Mouse (Mus musculus): ENCODE data around the gene Zfp78. TPM values are rescaled to one million over a fixed set of nuclear protein-coding genes. Genes with fewer than 3 reads are reported as not detected.
A peak's percentile ranks its signal among the peaks of the same experiment; 100 is the strongest.

Gene Zfp78
- polyA plus RNA-seq, 1 experiment = 2.5 TPM

DNA sequence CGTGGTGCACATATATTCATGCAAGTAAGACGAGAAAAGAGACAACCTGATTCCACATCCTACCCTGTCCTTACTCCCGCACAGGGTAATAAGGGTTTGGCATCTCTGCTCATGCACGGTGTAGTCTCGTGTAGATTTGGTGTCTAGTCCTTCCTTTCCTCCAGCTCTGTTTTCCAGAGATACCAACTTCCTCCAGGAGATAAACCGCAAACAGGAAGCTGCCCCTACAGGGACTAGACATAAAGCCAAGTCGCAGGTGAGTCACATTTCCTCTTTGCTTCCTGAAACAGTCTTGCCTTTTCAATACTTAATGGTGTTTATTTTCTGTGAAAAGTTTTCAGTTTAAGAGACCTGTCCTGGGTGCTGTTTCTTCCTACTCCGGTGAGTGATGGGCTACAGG is 20.9 kb downstream of the Zfp78 start:
- no peak overlapping the region for H3K27ac ChIP-seq (ENCODE audit: insufficient read depth, low read depth, low read length)
- peaks cover 14% of the 10 kb centered on the region for H3K4me1 ChIP-seq (ENCODE audit: control insufficient read depth, insufficient read depth, low read length)
- H3K4me3 ChIP-seq (ENCODE audit: insufficient read depth, low read length) = peak overlapping the region; percentile 70
- no peak for TF ChIP-seq POLR2A (IDR thresholded peaks at IDR 0.05; ENCODE audit: borderline replicate concordance, low read depth, low read length)
- no peak for TF ChIP-seq CTCF (IDR thresholded peaks at IDR 0.05; ENCODE audit: low read depth, low read length)

DNA sequence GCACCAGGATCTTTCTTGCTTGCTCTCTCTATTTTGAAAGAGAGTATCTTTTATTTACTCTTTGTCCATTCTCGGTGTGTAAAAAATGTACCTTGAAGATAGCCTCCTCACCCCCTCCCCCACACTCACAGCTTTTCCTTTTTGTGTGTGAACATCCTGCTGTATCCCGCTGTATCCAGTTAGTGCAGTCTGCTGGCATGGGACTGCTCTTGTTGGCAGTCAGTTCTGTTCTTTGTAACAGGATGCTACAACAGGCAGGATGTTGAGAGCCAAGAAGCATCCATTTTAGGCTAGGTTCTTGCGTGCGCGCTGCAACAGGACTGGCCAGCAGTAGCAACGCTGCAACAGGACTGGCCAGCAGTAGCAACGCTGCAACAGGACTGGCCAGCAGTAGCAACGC is 23.9 kb downstream of the Zfp78 start:
- H3K4me3 ChIP-seq (ENCODE audit: insufficient read depth, low read length) = no peak overlapping the region
- H3K4me1 ChIP-seq (ENCODE audit: control insufficient read depth, insufficient read depth, low read length) = peaks cover 14% of the 10 kb centered on the region
- H3K27ac ChIP-seq (ENCODE audit: insufficient read depth, low read depth, low read length) = no peak overlapping the region
- TF ChIP-seq POLR2A (IDR thresholded peaks at IDR 0.05; ENCODE audit: borderline replicate concordance, low read depth, low read length) (no peak), CTCF (IDR thresholded peaks at IDR 0.05; ENCODE audit: low read depth, low read length) (no peak)

DNA sequence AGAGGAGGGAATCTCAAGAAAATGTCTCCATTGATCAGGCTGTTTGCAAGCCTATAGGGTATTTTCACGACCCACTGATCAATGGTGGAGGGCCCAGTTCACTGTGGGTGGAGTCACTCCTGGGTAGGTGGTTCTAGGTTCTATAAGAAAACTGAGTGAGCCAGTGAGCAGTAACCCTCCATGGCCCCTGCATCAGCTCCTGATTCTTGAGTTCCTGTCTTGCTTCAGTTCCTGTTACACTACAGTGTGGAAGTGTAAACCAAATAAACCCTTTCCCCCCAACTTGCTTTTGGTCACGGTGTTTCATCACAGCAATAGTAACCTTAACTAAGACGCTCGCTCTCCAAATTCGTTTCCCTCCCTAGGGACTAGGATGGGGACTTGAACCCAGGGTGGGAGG is 25.9 kb downstream of the Zfp78 start:
- no peak overlapping the region for H3K27ac ChIP-seq (ENCODE audit: insufficient read depth, low read depth, low read length)
- no peak overlapping the region for H3K4me3 ChIP-seq (ENCODE audit: insufficient read depth, low read length)
- no peak for TF ChIP-seq CTCF (IDR thresholded peaks at IDR 0.05; ENCODE audit: low read depth, low read length)
- TF ChIP-seq POLR2A (IDR thresholded peaks at IDR 0.05; ENCODE audit: borderline replicate concordance, low read depth, low read length) = no peak
- peaks cover 3% of the 10 kb centered on the region for H3K4me1 ChIP-seq (ENCODE audit: control insufficient read depth, insufficient read depth, low read length)

DNA sequence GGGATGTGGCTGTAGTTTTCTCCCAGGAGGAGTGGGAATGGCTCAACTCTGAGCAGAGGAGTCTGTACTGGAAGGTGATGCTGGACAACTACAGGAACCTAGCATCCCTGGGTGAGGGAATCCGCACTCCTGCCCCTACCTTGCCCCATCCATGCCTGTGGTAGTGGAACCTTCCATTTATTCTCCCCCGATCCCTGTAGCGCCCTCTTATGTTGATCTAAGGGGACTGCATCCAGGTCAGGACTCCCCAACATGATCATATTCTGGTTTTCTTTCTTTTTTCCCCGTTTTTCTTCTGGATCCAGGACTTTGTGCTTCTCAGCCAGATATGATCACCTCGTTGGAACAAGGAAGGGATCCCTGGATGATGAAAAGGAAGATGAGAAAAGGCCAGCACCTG is 26.4 kb downstream of the Zfp78 start:
- H3K4me3 ChIP-seq (ENCODE audit: insufficient read depth, low read length) = no peak overlapping the region

DNA sequence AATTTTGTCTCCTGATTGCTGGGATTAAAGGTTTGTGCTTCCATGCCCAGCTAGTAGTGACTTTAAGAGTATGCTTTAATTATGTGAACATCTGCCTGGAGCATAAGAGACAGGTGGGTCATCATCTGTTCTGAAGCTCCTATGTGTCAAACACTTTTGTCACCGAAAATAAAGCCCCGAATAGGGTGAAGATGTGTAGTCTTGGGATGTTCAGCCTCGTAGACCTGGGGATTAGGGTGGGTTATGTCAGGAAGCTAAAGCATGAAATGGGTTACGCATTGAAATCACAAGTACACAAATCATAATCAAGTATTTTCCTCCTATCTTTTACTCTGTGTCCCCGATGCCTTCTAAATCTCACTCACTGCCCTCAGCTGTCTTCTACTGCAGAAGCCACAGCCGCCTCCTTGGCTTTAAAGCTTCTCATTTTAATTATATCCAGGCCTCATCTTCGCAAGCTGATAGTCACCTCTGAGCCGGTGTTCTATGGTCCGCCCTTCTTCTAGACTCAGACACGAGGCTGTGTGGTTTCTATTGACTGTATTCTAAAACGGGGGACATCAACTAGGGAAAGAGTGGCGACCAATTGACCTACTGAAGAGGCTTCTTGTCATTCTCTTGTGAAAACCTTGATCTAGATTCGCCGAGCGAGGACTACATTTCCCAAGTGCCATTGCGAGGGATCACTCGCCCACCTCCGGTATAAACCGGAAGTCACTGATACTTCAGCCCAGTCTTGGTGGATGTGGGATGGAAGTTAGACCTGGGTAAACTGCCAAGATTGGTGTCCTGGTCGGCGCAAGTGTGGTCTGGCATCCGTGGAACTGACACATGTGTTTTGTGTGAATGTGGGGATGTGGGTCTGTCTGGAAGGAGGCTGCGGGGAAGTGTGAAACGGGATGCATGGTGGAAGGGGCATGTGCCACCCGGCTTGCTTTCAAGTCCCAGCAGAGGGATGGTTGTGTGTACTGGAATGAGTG is 35.2 kb downstream of the Zfp78 start, which contains the start of gene Smim17:
Gene Smim17, plus strand, starts transcription at position 720 of the 980 bp plus-strand sequence.
- H3K27ac ChIP-seq (ENCODE audit: insufficient read depth, low read depth, low read length) = no peak within 1 kb of the TSS
- H3K4me1 ChIP-seq (ENCODE audit: control insufficient read depth, insufficient read depth, low read length) = peaks cover 3% of the 10 kb centered on the region; the same call in 1 of the 2 replicates
- TF ChIP-seq POLR2A (IDR thresholded peaks at IDR 0.05; ENCODE audit: borderline replicate concordance, low read depth, low read length) (no peak), CTCF (IDR thresholded peaks at IDR 0.05; ENCODE audit: low read depth, low read length) (no peak)
- H3K4me3 ChIP-seq (ENCODE audit: insufficient read depth, low read length) = peak within 1 kb of the TSS; percentile 70

More for the DNA sequence above, 26.4 kb downstream of the Zfp78 start:
- no peaks in the 10 kb centered on the region; the same call in 1 of the 2 replicates for H3K4me1 ChIP-seq (ENCODE audit: control insufficient read depth, insufficient read depth, low read length)
- no peak overlapping the region for H3K27ac ChIP-seq (ENCODE audit: insufficient read depth, low read depth, low read length)
- TF ChIP-seq CTCF (IDR thresholded peaks at IDR 0.05; ENCODE audit: low read depth, low read length) (no peak), POLR2A (IDR thresholded peaks at IDR 0.05; ENCODE audit: borderline replicate concordance, low read depth, low read length) (no peak)

DNA sequence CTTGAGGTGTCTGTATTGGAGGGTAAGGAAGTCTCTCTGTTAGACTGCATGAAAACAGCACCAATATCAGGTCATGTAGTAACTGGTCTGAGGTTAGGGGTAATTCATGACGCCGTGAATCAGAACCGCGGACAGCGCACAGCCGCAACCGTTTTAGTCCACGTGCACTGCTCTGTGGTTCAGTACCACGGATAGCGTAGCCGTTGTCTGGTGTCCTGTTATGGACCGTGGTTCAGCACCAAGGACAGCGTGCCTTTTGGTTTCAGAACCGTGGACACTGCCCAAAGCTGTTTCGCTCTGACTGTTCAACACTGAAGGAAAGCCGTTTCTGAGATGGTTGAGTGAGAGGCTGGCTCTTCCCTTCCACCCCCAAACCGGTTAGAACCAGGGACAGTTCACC is 47.0 kb downstream of the Zfp78 start, which contains the start of gene Gm20715:
Gene Gm20715, plus strand, starts transcription at position 235 of the 400 bp plus-strand sequence.
- TF ChIP-seq POLR2A (IDR thresholded peaks at IDR 0.05; ENCODE audit: borderline replicate concordance, low read depth, low read length) (no peak), CTCF (IDR thresholded peaks at IDR 0.05; ENCODE audit: low read depth, low read length) (no peak)
- Histone ChIP-seq H3K27ac (ENCODE audit: insufficient read depth, low read depth, low read length) (no peak within 1 kb of the TSS), H3K4me1 (ENCODE audit: control insufficient read depth, insufficient read depth, low read length) (no peaks in the 10 kb centered on the region), H3K4me3 (ENCODE audit: insufficient read depth, low read length) (no peak within 1 kb of the TSS)

DNA sequence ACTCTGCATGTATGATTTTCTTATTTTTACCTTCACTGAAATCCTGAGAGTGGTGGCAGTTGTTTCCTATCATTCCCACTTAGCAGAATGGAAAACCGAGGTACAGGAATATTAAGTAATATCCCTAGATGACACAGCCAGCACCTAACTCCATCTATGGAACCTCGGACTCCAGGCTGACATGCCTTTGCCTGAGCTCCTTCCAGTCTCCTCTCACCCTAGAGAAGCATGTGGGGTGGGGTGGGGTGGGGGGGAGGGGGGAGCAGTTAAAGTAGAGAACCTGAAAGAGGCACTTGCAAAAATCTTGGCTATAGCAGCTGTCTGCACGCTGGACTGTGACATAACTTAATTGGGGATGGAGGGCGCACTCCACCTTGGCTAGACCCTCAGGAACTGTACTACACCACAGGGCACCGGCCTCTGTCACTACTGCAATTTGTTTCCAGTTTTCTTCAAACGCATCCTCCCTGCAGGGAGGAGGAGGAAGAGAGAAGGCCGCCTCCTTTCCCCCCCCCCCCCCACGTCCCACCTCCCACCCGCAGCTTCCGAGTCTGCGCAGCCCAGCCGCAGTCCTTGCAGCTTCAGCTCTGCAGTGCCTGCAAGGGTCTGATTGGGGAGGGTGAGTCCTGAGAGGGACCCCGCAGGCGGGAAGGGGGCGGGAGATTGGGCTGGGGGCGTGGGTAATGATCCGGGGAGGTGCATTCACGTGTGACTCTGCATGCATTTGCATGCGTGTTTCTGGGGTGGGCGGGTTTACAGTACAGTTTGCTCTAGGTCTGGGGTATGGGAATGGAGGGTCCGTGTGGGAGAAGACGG is 51.8 kb downstream of the Zfp78 start:
- H3K4me1 ChIP-seq (ENCODE audit: control insufficient read depth, insufficient read depth, low read length) = no peaks in the 10 kb centered on the region
- TF ChIP-seq POLR2A (IDR thresholded peaks at IDR 0.05; ENCODE audit: borderline replicate concordance, low read depth, low read length) (no peak), CTCF (IDR thresholded peaks at IDR 0.05; ENCODE audit: low read depth, low read length) (no peak)
- no peak overlapping the region for H3K27ac ChIP-seq (ENCODE audit: insufficient read depth, low read depth, low read length)
- H3K4me3 ChIP-seq (ENCODE audit: insufficient read depth, low read length) = no peak overlapping the region

DNA sequence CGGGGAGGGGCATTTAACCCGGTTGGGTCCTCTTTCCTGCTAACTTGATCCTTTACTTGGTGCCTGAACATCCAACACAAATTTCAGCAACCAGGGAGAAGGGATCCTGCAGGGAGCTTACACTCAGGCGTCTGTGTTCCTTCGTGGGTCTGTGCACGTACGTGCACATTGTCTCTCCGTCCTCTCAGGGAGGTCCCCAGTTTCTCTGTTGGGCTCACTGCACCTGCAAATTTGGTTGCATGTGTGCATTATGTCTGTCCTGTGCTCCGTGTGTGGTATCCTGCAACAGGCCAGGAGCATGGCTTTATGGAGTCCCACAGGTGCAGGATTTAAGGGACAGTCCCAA is 52.3 kb downstream of the Zfp78 start:
- Histone ChIP-seq H3K4me3 (ENCODE audit: insufficient read depth, low read length) (no peak overlapping the region), H3K27ac (ENCODE audit: insufficient read depth, low read depth, low read length) (no peak overlapping the region), H3K4me1 (ENCODE audit: control insufficient read depth, insufficient read depth, low read length) (no peaks in the 10 kb centered on the region)
- TF ChIP-seq CTCF (IDR thresholded peaks at IDR 0.05; ENCODE audit: low read depth, low read length) (no peak), POLR2A (IDR thresholded peaks at IDR 0.05; ENCODE audit: borderline replicate concordance, low read depth, low read length) (no peak)

DNA sequence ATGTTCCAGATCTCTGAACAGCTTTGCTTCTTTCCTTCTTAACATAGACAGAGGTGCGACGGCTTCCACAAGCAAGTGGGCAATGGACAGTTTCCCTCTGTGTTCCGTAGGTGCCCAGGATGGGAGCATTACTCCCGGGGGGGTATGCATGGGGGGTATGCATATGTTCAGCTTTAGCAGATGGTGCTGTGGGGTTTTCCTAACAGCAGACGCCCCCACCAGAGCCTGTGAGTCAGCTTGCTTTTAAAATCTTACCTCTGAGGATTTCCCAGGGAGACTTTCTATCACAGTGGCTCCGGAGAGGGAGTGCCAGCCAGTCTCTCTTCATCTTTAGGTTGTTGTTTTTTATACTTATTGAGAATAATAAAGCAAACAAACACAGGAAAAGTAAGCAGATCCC is 56.8 kb downstream of the Zfp78 start:
- no peak for TF ChIP-seq CTCF (IDR thresholded peaks at IDR 0.05; ENCODE audit: low read depth, low read length)
- no peak for TF ChIP-seq POLR2A (IDR thresholded peaks at IDR 0.05; ENCODE audit: borderline replicate concordance, low read depth, low read length)
- no peak overlapping the region for H3K27ac ChIP-seq (ENCODE audit: insufficient read depth, low read depth, low read length)
- H3K4me1 ChIP-seq (ENCODE audit: control insufficient read depth, insufficient read depth, low read length) = no peaks in the 10 kb centered on the region
- no peak overlapping the region for H3K4me3 ChIP-seq (ENCODE audit: insufficient read depth, low read length)
